Mouse (Mus musculus): ENCODE results near the gene Dock10. TPM values are rescaled to one million over a fixed set of nuclear protein-coding genes. Genes with fewer than 3 reads are reported as not detected.
A peak's percentile ranks its signal among the peaks of the same experiment; 100 is the strongest.
"Not testable (repeated sequence)": the region's sequence is repeated elsewhere in the genome, so short reads cannot be mapped to it uniquely, and the experiment has no call there.

Dock10 gene
- total RNA-seq (2021), result 10 to 100 TPM; 19.1 to 23.3 TPM
- long read RNA-seq, experiment 1, partial matches to known transcripts, result 0 of 2 reads
- long read RNA-seq, experiment 1, other reads (novel, unspliced or antisense), result 2 of 2 reads
- long read RNA-seq, experiment 2, partial matches to known transcripts, result 0 of 1 reads
- long read RNA-seq, experiment 2, other reads (novel, unspliced or antisense), result 1 of 1 reads

- DNase-seq (ENCODE audit: low spot score in 2 of 2), result peak; percentile 23 to 54
Measured at GRCm38 (mm10) chr1:80757977-80758797, at the start of gene Dock10. Dock10 (minus strand) TSS chr1:80758527.

GRCm38 (mm10) chr1:80806835-80807398, 48.6 kb upstream of the Dock10 start:
- intact Hi-C loops (cut with DNase I), result no loop called here
- no peak for DNase-seq (ENCODE audit: low spot score in 2 of 2)

More at GRCm38 (mm10) chr1:80757977-80758797, at the start of gene Dock10:
- intact Hi-C loops (cut with DNase I), result no loop called here

DNA sequence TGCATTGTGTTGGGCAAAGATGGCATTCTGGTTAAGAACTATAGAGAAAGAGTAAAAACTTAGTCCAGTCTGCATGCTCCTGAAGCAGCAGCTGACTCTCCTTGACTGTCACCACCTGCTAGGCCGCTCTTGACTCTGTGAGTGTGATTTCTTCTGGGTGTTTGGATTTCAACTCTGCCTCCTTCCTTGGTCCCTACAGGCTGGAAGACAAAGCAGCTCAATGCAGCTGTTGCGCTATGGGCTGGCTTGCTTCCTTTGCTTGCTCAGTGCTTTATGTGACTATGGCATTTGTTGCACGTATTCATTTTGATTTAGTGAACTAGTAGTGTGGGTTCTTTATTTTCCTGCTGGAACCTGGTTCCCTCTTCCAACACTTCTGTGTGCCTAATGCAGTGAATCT, 43.7 kb upstream of the Dock10 start:
- no peak for DNase-seq (ENCODE audit: low spot score in 2 of 2)
- intact Hi-C loops (cut with DNase I), result no loop called here

DNA sequence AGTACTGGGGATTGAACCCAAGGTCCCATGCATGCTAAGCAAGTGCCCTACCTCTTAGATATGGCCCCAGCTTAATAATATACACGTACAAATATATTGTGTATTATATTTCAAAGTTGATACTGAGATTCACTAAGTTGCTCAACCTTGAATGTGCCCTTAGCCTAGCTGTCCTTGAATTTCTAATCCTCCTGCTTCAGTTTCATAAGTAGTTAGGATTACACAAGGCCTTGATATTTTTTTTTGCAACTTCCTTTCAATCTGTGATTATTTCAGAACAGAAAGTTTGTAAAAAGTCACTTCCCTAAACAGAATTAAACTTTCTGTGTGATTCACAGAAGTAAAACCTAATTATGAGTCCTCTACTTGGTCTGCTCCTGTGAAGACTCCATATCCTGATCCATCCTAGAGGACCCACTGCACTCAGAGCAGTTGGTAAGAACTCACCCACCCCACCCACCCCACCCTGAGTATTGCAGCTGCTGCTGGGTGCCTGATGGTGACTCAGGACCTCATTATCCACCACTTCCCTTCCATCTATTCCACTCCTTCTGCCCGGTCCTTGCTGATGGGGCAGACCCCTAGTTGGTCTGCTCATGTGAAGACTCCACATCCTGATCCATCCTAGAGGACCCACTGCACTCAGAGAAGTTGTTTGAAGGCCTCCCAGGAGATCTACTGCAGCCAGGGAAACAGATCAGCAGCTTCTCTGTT, 26.9 kb upstream of the Dock10 start:
- no peak for DNase-seq (ENCODE audit: low spot score in 2 of 2)
- intact Hi-C loops (cut with DNase I), result no loop called here

- DNase-seq (ENCODE audit: low spot score in 2 of 2), result no peak
- intact Hi-C loops (cut with DNase I), result no loop called here
Measured at GRCm38 (mm10) chr1:80784155-80784554, 25.8 kb upstream of the Dock10 start.

GRCm38 (mm10) chr1:80765504-80765903, 7.2 kb upstream of the Dock10 start:
- intact Hi-C loops (cut with DNase I), result no loop called here
- no peak for DNase-seq (ENCODE audit: low spot score in 2 of 2)

DNA sequence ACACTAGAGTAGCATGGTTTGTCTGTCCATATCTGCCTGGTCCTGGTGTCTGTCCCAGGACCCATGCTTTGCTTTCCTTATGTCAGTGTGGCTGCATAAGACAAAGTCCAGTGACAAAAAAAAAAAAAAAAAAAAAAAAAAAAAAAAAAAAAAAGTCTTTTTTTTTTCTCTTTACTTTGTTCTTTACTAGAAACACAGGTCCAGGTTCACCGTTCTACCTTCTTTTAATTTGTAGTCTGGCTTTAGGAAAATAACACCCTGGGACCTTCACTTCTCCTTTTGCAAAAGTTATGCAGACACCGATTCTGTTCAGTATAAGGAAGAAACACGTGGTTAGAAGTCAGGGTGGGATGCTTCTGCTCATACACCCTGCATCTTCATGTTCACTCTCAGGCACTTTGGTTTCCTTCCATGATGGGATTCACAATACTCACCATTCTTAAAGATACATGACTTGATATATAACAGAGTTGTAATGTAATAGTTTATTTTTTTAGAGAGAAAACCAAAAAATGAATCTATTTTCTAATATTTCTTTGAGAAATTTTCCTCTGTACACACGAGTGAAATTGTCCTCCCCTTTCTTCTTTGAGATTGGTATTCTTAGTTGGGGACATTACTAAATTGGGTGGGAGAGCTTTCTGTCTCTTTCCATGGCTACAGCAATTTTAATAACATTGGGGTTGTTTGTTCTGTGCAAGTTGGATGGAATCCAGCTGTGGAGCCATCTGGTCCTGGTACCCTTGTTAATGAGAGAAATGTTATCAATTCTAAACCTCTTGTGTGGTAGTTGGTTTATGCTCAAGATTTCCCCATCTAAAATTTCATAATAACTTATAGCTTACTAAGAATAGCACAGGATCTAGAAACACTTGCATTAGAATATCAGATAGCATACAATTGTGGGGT, 5.0 kb upstream of the Dock10 start:
- no peak for DNase-seq (ENCODE audit: low spot score in 2 of 2)
- intact Hi-C loops (cut with DNase I), result no loop called here

- intact Hi-C loops (cut with DNase I), result no loop called here
- no peak for DNase-seq (ENCODE audit: low spot score in 2 of 2)
Measured at GRCm38 (mm10) chr1:80758798-80759184, 464 bp upstream of the Dock10 start.

- DNase-seq (ENCODE audit: low spot score in 2 of 2), result peak in 1 of 2 experiments; percentile 6
- intact Hi-C loops (cut with DNase I), result no loop called here
Measured at GRCm38 (mm10) chr1:80757650-80757976, 714 bp downstream of the Dock10 start.

DNA sequence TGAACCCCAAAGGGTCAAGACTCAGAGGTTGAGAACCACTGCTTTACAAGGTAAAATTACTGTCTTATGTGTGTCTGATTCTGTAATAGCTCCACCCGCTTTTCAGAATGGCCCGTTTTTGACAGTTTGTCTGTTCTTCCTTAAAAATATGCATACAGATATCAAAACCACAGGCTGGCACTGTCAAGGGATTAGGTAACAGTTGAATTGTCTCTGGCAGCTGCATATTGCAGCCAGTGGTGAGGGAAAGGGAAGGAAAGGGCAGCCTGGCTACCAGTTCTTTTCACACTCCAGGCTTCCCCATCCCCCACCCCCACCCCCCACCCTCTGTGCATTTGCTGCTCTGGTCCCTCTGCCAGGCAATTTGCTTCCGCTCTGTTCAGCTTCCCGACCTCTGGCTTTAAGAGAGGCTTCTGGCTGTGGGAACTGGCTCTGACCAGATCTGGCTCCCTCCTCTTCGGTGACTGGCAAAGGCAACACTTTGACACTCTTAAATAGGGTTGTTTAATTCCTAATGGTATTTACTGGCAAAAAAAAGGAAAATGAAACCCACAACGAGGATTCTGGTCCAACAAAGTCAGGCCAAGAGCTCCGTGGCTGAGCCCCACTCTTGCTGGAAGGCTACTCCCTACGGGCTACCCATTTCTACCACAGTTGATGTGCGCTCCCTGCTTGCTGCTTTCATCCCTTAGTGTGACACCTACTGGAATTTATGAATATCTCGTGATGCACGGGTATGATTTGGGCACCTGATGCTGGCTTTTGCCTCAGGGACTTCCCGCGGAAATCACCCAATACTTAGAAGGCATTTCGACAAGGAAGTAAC, 1.3 kb downstream of the Dock10 start:
- intact Hi-C loops (cut with DNase I), result no loop called here
- DNase-seq (ENCODE audit: low spot score in 2 of 2), result peak in 1 of 2 experiments; percentile 10

DNA sequence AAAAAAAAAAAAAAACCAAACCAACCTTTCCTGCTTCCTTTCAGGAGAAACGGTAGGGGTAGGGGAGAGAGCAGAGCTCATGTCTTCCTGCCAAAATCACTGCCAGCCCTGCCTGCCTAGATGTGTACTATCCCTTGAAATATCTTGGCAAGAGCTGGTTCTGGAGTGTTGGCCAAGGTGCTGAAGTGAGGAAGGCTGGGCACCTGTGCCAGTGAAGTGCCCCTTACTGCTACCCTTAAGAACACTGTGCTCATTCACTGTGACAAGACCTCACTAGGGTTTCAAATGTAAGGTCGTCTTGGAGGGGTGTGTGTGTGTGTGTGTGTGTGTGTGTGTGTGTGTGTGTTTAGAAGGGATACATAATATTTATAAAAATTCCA, 2.3 kb downstream of the Dock10 start:
- DNase-seq (ENCODE audit: low spot score in 2 of 2), result no peak
- intact Hi-C loops (cut with DNase I), result no loop called here

GRCm38 (mm10) chr1:80755296-80756059, 2.8 kb downstream of the Dock10 start:
- DNase-seq (ENCODE audit: low spot score in 2 of 2), result no peak
- intact Hi-C loops (cut with DNase I), result no loop called here

DNA sequence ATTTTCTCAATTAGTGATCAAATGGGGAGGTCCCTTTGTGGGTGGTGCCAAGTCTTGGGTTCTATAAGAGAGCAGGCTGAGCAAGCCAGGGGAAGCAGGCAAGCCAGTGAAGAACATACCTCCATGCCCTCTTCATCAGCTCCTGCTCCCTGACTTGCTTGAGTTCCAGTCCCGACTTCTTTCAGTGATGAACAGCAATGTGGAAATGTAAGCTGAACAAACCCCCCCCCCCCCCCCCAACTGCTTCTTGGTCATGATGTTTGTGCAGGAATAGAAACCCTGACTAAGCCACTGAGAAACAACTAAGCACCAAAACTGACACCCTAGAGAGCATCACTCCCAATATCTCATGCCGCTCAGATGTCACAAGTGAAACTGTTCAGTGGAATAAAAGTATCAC, 9.2 kb downstream of the Dock10 start:
- intact Hi-C loops (cut with DNase I); DNase-seq (ENCODE audit: low spot score in 2 of 2): not testable (repeated sequence)

DNA sequence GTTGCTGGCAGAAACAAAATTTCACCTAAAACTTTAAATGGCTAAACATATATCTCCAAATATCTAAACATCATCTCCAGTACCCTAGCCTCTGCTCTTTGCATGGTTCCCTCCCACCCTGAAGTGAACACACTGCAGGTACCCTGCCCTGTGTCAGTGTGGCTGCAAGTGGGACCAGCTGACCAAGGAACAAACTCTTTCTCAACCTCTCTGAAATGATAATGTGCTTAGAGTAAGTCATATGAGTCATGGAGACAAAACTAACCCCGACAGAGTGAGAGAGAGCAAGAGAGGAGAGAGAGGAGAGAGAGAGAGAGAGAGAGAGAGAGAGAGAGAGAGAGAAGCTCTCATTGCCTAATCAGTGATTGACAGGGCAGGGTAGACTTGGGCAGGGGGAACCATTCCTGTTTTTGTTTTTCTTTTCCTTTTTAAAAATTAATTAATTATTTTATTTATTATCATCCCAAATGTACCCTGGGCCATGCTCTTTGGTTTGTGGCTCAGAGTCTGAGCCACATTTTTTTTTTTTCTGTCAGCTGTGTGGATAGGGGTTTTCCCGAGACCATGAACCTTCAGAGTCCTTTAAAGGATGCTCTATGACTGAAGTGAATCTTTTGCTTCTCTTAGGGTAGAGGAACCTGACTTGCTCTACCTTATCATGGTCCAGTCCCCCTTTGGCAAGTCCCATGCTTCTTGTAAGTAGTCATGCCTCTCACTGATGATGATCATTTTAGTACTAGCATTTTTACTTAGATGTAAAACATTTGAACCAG, 11.4 kb downstream of the Dock10 start:
- intact Hi-C loops (cut with DNase I), result no loop called here
- DNase-seq (ENCODE audit: low spot score in 2 of 2), result no peak

GRCm38 (mm10) chr1:80746195-80746594, 12.1 kb downstream of the Dock10 start:
- DNase-seq (ENCODE audit: low spot score in 2 of 2), result no peak
- intact Hi-C loops (cut with DNase I), result no loop called here

- intact Hi-C loops (cut with DNase I), result no loop called here
Measured at GRCm38 (mm10) chr1:80739472-80739871, 18.9 kb downstream of the Dock10 start.

GRCm38 (mm10) chr1:80737812-80738391, 20.4 kb downstream of the Dock10 start:
- no peak for DNase-seq (ENCODE audit: low spot score in 2 of 2)
- intact Hi-C loops (cut with DNase I), result no loop called here

More at GRCm38 (mm10) chr1:80739472-80739871, 18.9 kb downstream of the Dock10 start:
- DNase-seq (ENCODE audit: low spot score in 2 of 2), result no peak

All from left cerebral cortex, postnatal 14 days (tissue).